Mouse (Mus musculus) hindbrain, embryonic 13.5 days (tissue): ENCODE results near the gene Usp44. TPM values are rescaled to one million over a fixed set of nuclear protein-coding genes. Genes with fewer than 3 reads are reported as not detected.

Experiments used
- ATAC-seq: fragments of 200-750 bp; cut with Nextera tagmentation; 2 replicates; pipeline ENCODE4 v1.8.0; 2017; ENCODE audit warnings: moderate TSS enrichment; ENCODE audit not compliant: low FRiP score
- H3K27ac ChIP-seq: fragments of 300-500 bp; sonication (generic); 2 replicates; pipeline ENCODE4 v1.5.1; 2015; ENCODE audit warnings: inconsistent platforms, mild to moderate bottlenecking, moderate library complexity
- H3K27me3 ChIP-seq: fragments of 300-500 bp; sonication (generic); 2 replicates; pipeline ENCODE4 v1.6.1; 2015; ENCODE audit warnings: mild to moderate bottlenecking, inconsistent platforms
- H3K36me3 ChIP-seq: fragments of 300-500 bp; sonication (generic); 2 replicates; pipeline ENCODE4 v1.6.1; 2015; ENCODE audit warnings: mild to moderate bottlenecking, inconsistent platforms
- H3K4me1 ChIP-seq: fragments of 300-500 bp; sonication (generic); replicated peaks from 2 replicates; pipeline ENCODE4 v1.6.1; 2015; ENCODE audit warnings: inconsistent platforms
- H3K4me2 ChIP-seq: fragments of 300-500 bp; sonication (generic); 2 replicates; pipeline ENCODE4 v1.6.1; 2015; ENCODE audit warnings: inconsistent platforms, mild to moderate bottlenecking, moderate library complexity
- H3K4me3 ChIP-seq: fragments of 300-500 bp; sonication (generic); 2 replicates; pipeline ENCODE4 v1.5.1; 2015; ENCODE audit warnings: mild to moderate bottlenecking, inconsistent platforms
- H3K9ac ChIP-seq: fragments of 300-500 bp; sonication (generic); 2 replicates; pipeline ENCODE4 v1.6.1; 2015; ENCODE audit warnings: mild to moderate bottlenecking, inconsistent platforms
- H3K9me3 ChIP-seq: fragments of 300-500 bp; sonication (generic); 2 replicates; pipeline ENCODE4 v1.6.1; 2016; ENCODE audit warnings: inconsistent platforms
- whole genome bisulfite sequencing: fragments of 180-500 bp; shearing (Covaris S2); methylation state at CpG from one replicate; pipeline ENCODE4 v1.1.7; 2015; 5-methylcytosine and 5-hydroxymethylcytosine counted together
- polyA plus RNA-seq: library from polyadenylated mRNA; unstranded; fragments of >200 nt; fragmentation: Nextera tagmentation; extraction: Ambion mirVana; gene quantifications from 2 replicates; pipeline ENCODE4 v1.2.1, GENCODE M21; 2015

Gene Usp44
- polyA plus RNA-seq, 1 experiment from 2014 or later, result 0.68 TPM

DNA sequence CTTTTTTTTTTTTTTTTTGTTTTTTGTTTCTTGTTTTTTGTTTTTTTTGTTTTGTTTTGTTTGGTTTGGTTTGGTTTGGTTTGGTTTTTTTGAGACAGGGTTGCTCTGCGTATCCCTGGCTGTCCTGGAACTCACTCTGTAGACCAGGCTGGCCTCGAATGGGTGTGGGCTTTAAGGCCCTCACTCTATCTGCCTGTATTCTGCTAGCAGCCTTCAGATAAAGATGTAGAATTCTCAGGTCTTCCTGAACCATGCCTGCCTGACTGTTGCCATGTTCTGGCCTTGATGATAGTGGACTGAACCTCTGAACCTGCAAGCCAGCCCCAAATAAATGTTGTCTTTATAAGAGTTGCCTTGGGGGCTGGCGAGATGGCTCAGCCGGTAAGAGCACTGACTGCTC is 61.2 kb downstream of the Usp44 start:
- no peak overlapping the region for H3K27ac ChIP-seq
- peaks cover 14% of the 10 kb centered on the region for H3K4me1 ChIP-seq
- H3K4me3 ChIP-seq, result no peak overlapping the region
- ATAC-seq, result no peak
- no peaks in the 10 kb centered on the region for H3K36me3 ChIP-seq
- H3K27me3 ChIP-seq, result no peaks in the 10 kb centered on the region
- 92% methylated on average over 4 of the region's 4 CpGs for WGBS
- no peak overlapping the region for H3K9ac ChIP-seq
- H3K9me3 ChIP-seq, result no peaks in the 10 kb centered on the region
- H3K4me2 ChIP-seq, result no peak overlapping the region

DNA sequence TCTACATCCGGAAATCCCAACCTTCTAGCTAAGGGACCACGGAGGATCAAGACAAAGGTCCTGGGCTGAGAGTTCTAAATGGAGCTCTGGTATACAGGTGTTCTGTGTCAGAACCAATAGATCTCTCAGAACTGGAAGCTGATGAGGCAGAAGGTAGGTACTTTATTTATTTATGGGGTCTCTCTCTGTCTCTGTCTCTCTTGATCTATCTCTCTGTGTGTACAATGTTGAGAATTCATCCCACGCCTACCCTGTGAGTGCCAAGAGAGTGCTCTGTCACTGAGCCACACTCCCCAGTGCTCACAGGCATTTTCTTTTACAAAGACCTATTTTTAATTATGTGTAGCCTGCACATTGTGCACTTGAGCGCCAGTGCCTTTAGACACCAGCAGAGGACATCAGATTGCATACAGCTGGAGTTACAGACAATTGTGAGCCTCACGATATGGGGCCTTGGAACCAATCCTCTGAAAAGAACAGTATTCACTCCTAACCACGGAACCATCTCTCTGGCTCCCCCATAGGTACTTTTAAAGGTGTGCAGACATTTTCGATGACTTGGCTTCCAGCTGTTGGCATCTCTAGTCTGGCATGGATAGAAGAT is 65.8 kb downstream of the Usp44 start, which contains the start of gene Metap2:
Gene Metap2 (minus strand): TSS at position 51 of the 604 bp plus-strand sequence.
- no peak within 1 kb of the TSS for H3K4me3 ChIP-seq
- H3K4me1 ChIP-seq, result no peaks in the 10 kb centered on the region
- ATAC-seq, result no peak
- no peak within 1 kb of the TSS for H3K4me2 ChIP-seq
- no peaks in the 10 kb centered on the region for H3K36me3 ChIP-seq
- 67% methylated on average over 7 of the region's 7 CpGs for WGBS
- no peaks in the 10 kb centered on the region for H3K9me3 ChIP-seq
- no peaks in the 10 kb centered on the region for H3K27me3 ChIP-seq
- no peak within 1 kb of the TSS for H3K27ac ChIP-seq
- no peak within 1 kb of the TSS for H3K9ac ChIP-seq

DNA sequence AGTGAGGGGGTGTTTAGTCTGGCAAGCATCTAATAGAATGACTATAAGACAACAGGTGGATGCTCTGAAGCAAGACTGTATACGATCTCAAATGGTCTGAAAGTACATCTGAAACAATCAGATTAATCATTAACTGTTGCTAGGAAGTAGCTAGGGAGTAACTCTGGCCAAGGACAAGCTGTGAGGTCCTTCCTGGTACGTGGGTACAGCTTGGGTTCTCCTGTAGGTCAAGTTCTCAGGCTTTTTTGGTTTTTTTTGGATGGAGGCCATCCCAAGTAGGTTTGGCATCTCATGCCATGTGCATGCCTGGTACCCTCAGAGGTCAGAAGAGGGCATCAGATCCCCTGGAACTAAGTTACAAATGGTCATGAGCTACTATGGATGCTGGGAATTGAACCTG is 67.9 kb downstream of the Usp44 start:
- Histone ChIP-seq H3K4me2 (no peak overlapping the region), H3K4me3 (no peak overlapping the region), H3K4me1 (no peaks in the 10 kb centered on the region), H3K9me3 (no peaks in the 10 kb centered on the region), H3K27ac (no peak overlapping the region), H3K36me3 (no peaks in the 10 kb centered on the region), H3K9ac (no peak overlapping the region), H3K27me3 (no peaks in the 10 kb centered on the region)
- 61% methylated on average over 2 of the region's 2 CpGs for WGBS
- no peak for ATAC-seq

DNA sequence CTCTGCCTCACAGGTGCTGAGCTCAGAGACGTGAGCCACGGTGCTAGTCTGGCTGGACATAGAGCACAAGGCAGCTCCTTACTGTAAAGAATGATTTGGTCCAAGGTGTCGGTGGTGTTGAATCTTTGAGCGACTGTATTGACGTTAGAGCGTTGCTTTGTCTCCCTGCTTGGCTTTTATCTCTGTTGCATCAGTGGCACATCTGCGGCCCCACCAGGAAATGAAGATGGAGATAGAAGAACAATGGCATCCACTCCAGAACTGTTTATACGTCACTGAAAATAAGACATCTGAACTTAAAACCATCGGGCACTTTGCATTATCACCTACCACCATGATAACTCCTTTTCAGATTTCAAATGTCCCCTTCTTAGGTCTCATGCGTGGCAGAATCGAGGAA is 68.6 kb downstream of the Usp44 start:
- Histone ChIP-seq H3K36me3 (no peaks in the 10 kb centered on the region), H3K4me1 (no peaks in the 10 kb centered on the region), H3K9me3 (no peaks in the 10 kb centered on the region), H3K4me2 (no peak overlapping the region), H3K27ac (no peak overlapping the region), H3K27me3 (no peaks in the 10 kb centered on the region), H3K9ac (no peak overlapping the region), H3K4me3 (no peak overlapping the region)
- 91% methylated on average over 11 of the region's 11 CpGs for WGBS
- ATAC-seq, result no peak

DNA sequence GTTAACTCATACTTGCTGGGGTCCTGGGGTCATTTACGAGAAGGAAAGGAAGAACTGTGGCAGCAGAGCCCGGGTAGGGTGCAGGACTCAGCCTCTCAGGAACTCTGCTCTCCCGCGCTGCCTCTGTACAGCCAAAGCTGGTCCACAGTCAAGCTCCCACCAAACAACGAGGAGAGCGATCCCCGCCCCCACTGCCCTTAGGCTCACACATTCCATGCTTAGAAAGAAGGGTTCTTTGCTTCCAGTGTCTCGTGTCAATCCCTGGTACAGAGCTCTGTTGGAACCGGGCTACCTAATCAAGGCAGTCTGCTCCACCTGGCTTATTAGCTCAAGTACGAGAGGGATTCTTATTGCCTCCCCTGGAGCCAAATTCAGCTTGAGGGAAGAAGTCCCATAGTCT is 76.0 kb downstream of the Usp44 start:
- no peak overlapping the region for H3K9ac ChIP-seq
- no peak overlapping the region for H3K4me2 ChIP-seq
- H3K4me3 ChIP-seq, result no peak overlapping the region
- no peaks in the 10 kb centered on the region for H3K36me3 ChIP-seq
- no peaks in the 10 kb centered on the region for H3K9me3 ChIP-seq
- 63% methylated on average over 10 of the region's 10 CpGs for WGBS
- no peaks in the 10 kb centered on the region for H3K27me3 ChIP-seq
- H3K4me1 ChIP-seq, result no peaks in the 10 kb centered on the region
- no peak overlapping the region for H3K27ac ChIP-seq
- no peak for ATAC-seq

Other genes starting within 250 kb of the Usp44 start
- 80.6 and 84.7 TPM in 2 replicates for gene Snrpf, start 241.8 kb upstream of the Usp44 start, polyA plus RNA-seq
- 1.2 and 2.2 TPM in 2 replicates for gene Ntn4, start 190.9 kb upstream of the Usp44 start, polyA plus RNA-seq
- 182 and 184 TPM in 2 replicates for gene Metap2, start 65.5 kb downstream of the Usp44 start, polyA plus RNA-seq
- 65.4 and 66.1 TPM in 2 replicates for gene Vezt, start 204.3 kb downstream of the Usp44 start, polyA plus RNA-seq
- gene Fgd6, start 204.4 kb downstream of the Usp44 start, polyA plus RNA-seq, result 3.0 TPM in 2 replicates